Mouse (Mus musculus) hematopoietic stem cell, adult 5-6 weeks (primary cell): ENCODE data around the gene Olfr541. TPM values are rescaled to one million over a fixed set of nuclear protein-coding genes. Genes with fewer than 3 reads are reported as not detected.
"Not testable (repeated sequence)": the region's sequence is repeated elsewhere in the genome, so short reads cannot be mapped to it uniquely, and the experiment has no call there.

Experiments
- ATAC-seq, 2 experiments: fragments of 125-278 bp in 1 of 2; replicated peaks in 1 of 2; 2 replicates each; pipeline ENCODE4 v1.8.0; 2016 to 2017; ENCODE audit warnings: inconsistent platforms in 2 of 2, mild to moderate bottlenecking in 2 of 2, moderate number of reproducible peaks in 2 of 2, low read depth in 1 of 2, moderate TSS enrichment in 1 of 2; ENCODE audit not compliant: low FRiP score in 2 of 2, poor library complexity in 2 of 2, severe bottlenecking in 2 of 2, insufficient read depth in 1 of 2, low TSS enrichment in 1 of 2
- total RNA-seq: library from RNA; stranded (forward); fragments of 172-1452, 232-1000 nt; gene quantifications from 2 replicates; pipeline ENCODE4 v1.2.3, GENCODE M21; 2017

Olfr541 gene
- total RNA-seq: not detected in 2 replicates

DNA sequence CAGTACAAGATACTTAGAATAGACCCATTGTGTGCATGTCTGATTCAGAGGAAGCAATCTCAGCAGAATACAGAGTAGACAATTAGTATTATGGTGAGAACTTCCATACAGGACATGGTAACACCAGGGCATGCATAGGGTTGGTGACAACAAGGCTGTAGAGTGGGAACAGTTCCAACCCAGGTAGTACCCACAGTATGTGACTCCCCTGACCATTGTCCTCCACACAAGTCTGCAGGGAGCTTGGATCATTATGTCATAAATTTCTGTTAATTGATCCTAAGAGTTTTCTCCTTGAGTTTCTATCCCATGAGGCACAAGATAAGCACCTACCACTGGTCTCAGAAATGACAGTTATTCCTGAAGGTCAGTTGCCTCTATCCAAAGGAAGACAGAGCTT is at the start of gene Olfr541:
Gene Olfr541, plus strand, starts transcription at position 301 of the 400 bp plus-strand sequence.
- 0 out of 4 replicates have a peak, but pooled peaks of 1 of the 2 experiments have one; percentile 12 for ATAC-seq

DNA sequence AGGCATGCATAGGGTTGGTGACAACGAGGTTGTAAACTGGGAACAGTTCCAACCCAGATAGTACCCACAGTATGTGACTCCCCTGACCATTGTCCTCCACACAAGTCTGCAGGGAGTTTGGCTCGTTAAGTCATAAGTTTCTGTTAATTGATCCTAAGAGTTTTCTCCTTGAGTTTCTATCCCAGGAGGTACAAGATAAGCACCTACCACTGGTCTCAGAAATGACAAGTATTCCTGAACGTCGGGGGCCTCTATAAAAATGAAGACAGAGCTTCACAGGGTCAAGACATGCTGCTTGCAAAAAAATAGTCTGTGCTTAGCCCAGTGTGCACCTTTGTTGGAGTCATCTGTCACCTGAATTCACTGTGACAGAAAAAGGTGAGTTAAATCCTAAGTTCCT is 37.4 kb upstream of the Olfr541 start, which contains the start of gene Olfr539:
Gene Olfr539, plus strand, starts transcription at position 301 of the 400 bp plus-strand sequence.
- no peak for ATAC-seq

DNA sequence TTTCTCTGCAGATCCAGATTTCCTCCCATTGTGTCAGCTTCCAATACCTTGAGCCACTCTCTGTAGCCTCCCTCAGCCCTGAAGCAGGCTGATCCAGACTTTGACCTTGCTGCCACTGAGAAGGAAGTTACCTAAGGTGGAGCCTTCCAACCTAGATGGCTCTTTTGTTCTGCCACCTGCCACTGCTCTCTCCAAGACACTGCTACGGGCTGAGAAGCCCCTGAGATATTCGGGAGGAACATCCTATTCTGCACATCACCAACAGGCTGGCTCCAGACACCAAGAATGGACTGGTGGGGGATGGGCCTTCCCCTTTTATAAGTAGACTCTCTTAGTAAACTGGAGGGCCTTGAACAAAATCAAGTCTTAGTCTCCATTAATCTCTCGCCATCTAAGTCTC is 26.4 kb upstream of the Olfr541 start:
- ATAC-seq: not testable (repeated sequence)

DNA sequence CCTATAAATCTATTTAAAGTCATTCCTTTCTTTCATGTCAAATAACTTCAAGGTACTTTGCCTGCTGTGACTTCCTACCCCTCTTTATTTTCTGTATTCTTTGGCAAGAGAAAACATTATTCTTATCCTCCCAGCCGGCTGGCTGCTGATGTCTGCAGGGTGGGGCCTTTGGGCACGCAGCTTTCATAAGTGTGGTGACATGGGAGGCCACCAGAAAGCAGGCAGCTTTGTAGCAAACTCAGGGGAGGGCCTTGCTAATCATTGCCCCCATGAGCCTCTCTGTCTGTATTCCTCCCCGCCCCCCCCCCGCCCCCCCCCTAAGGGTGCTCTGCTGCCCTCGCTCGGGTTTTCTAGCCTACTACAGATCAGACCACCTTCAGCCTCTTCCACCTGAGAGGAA is 21.2 kb upstream of the Olfr541 start:
- no peak for ATAC-seq

DNA sequence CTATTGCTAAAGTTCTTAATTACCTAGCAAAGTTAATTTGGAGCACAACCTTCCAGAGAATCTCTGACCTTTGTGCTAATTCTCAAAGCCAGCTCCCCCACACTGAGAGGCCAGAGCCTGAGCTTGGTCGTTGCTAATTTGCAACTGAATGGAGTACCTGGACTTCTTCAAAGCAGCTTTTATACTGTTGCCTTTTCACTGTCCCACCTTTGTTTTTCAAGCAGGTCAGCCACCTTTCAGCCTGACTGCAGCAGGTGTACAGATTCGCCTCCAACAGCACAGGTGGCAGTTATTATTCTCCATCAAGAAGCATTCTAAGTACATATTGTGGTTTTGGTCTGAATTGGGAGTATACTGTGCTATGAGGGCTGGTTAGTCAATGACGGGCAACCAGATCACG is 17.5 kb upstream of the Olfr541 start:
- not testable (repeated sequence) for ATAC-seq

DNA sequence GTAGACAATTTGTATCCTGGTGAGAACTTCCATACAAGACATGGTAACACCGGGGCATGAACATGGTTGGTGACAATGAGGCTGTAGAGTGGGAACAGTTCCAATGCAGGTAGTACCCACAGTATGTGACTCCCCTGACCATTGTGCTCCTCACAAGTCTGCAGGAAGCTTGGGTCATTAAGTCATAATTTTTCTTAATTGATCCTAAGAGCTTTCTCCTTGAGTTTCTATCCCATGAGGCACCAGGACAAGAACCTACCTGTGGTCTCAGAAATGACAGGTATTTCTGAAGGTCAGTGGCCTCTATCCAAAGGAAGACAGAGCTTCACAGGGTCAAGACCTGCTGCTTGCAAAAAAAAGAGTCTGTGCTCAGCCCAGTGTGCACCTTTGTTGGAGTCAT is 15.4 kb upstream of the Olfr541 start, which contains the start of gene Olfr45:
Gene Olfr45, plus strand, starts transcription at position 301 of the 400 bp plus-strand sequence.
- ATAC-seq: no peak

DNA sequence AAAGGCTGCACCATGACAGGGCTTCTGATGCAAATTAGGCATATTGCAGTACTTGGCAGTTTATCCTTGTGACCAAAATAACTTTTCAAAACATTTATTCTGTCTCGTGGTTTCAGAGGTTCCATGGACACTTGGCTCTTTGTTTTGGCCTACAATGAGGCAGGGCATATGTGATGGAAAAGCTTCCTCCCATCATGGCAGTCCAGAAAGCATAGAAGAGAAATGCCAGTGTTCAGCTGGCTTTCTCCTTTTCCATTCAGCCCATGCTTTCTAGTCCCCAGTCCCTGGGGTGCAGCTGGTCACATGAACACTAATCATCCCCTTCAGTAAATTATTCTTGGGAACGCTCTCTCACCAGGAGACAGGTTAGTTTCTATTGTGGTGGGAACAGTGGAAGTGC is 9.3 kb downstream of the Olfr541 start:
- ATAC-seq: no peak

DNA sequence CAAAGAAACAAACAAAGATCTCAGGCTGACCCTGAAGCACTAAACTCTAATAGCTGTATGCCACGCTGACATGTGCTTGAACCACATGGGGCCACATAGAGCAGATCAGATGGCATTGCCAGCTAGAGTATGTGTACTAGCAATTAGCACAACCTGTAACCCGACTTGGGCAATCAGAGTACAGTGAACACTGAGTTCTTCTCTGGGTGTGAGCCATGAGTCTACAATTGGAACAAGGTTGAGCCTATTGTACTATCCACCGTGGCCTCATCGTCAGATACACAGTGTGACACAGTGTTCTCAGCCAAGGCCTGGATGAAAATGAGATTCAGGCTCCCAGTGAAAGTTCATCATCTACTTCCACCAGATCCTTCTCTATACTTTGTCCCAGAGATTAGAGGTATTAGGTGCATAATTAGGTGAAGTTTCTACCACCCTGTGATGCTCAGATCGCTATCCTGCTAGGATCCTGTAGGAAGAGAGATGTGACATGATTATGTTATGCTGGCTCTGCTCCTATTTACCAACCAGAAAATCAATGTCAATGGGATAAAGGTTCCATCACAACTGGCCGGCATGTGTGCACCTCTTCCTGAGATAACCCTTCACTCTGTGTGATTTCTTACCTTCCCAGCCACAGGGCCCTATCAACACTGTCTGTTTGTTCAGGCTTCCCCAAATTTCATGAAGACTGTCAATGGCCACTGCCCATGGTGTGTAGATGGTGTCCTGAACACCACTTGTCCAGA is 10.6 kb downstream of the Olfr541 start:
- ATAC-seq: no peak

DNA sequence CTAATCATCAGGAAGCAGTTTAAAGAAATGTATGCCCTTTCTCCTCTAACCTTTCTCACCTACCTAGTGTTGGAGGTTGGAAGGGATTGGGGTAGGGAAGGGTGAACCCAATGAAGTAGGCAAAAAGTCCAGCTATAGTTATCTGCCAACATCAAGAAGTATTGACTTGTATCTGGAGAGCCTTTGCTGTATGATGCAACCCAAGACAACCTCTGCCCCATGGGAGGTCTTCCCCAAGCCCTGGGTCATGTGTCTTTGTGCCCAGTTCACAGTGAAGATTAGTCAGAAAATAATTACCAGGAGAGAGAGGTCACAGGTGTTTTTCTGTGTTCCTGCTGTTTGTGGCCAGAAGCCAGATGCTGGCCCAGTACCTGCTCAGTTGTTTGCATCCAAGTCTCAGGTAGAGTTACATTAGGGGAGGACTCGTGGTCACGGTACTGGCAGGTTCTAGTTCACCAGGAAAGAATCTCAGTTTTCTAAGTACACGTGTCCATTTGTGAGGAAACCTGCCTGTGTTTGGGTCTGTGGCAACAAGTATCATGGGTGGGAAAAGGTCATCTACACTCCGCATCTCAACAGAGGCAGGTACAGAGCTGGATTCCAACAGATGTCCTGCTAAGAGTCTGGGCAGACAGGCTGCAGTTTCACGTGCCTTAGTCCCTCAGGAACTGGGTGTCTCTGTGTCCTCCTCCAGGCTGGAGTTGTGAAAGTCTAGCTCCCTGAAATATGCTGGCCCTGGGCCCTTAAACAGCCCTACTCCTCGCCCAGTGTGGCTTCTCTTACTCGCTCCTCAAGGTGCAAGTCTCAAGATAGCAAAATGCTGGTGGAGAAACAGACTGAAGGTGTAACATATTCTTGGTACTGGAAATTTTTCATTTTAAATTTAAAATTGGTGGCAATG is 20.3 kb downstream of the Olfr541 start:
- ATAC-seq: no peak

DNA sequence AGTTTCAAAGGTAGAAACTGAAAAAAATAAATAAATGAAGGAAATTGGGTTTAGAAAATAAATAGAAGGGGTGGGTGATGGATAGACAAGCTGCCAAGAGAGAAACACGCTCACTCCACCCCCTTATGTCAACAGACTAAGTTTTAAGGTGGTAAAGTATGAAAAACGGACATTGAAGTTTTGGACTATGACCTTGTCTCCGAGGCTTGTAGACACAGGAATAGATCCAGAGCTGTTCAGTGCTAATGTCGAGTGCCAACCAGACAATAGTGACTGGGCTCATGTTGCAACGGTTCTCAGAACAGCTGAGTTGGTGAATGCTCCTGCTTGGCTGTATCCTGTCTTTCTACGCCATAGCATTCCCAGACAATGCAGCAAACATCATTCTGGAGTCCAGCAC is 24.0 kb downstream of the Olfr541 start:
- no peak for ATAC-seq

DNA sequence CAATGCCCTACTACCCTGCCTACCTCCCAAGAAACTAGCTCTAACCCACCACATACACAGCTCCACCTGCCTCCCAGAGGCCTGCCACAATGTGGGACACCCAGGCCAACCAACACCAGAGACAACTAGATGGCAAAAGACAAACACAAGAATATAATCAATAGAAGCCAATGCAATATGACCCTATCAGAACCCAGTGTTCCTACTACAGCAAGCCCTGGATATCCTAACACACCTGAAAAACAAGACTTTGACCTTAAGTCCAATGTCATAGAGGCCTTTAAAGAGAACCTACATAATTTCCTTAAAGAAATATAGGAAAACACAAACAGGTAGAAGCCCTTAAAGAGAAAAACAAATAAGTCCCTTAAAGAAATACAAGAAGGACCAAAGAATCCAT is 28.5 kb downstream of the Olfr541 start:
- ATAC-seq: no peak

DNA sequence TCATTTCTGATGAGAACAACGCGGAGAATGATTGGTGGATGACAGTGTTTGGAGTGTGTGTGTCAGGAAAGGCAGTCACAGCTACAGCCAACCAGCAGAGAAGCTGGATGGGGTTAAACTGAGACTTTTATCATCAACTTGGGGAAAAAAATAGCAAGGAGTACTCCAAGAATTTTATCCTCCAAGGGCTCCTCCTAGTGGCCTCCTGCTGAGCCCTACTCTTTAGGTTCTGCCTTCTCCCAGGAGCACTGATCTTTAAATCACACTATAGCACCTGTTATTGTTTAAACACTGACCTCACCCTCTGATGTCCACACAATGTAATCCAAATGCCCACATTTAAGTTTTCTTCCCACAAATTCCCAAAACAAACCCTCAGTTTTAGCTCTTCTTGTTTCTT is 36.1 kb downstream of the Olfr541 start:
- ATAC-seq: no peak

DNA sequence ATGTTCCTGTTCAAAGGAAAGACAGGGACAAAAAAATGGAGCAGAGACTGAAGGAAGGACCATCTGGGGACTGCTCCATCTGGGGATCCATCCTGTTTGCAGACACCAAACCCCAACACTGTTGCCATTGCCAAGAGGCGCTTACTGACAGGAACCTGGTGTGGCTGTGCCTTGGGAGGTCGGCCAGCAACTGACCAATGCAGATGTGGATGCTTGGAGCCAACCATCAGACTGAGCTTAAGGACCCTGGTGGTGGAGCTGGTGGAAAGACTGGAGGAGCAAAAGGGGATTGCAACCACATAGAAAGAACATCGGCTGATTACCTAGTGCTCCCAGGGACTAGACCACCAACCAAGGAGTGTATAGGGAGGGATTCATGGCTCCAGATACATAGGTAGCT is 50.3 kb downstream of the Olfr541 start:
- no peak for ATAC-seq

DNA sequence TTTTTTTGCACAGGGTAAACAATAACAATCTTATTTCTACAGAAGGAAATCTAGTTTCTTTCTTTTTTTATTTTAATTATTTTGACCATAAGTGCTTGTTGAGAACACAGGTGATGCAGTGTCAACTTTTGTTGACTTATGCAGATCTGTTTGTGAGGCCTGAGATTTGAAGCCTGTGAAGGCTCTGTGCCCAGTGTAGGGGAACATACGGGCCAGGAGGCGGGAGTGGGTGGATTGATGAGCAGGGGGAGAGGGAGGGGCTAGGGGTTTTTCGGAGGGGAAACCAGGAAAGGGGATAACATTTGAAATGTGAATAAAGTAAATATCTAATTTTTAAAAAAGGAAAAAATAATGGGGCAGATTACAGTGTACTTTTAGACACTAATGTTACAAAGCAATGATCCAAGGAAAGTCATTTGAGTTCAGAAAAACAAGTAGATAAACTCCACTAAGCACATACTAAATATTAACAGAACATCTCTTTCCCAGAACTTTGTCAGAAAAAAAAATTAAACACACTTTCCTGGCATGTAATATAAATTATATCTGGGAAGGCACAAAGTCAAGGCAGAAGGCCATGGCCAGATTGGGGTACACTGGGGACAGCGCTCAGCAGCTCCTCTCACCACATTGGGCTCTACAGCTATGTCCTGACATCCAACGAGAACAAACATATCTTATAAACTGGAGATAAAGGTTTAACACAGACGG is 51.2 kb downstream of the Olfr541 start:
- no peak for ATAC-seq

DNA sequence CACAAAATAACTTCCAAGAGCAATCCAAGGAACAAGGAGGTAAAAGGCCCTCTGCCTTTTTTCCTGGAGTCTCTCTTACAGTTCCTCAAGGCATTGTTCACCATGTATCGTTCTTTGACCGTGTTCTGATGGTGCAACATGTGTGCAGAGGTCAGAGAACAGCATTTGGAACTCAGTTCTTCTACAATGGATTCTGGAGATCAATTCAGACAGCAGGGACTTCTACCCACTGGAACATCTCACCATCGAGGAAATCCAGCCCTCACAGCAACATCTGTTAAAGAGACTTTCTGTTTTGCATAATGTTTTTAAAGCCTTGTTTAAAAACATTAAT is 51.7 kb downstream of the Olfr541 start:
- ATAC-seq: no peak

DNA sequence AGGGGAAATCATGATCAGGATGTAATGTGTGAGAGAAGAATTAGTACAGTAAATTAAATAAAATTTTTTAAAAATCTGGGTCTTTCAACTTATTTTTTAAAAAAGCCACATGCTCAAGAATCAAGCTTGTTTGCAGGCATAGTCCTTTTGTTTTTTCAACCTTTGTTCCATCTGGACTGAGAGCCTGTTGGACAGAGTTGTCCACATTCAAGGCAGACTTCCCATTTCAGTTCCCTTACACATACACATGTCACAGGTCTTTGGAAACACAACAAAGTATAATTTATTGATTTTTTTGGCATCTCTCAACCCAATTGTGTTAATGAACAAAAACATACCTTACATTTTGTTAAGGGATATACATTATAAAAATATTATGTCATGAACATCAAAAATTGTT is 57.5 kb downstream of the Olfr541 start:
- ATAC-seq: no peak
